Mouse (Mus musculus) heart, embryonic 14.5 days (tissue): ENCODE data around the gene Gm10228. TPM values are rescaled to one million over a fixed set of nuclear protein-coding genes. Genes with fewer than 3 reads are reported as not detected.

ENCODE experiments used
- polyA plus RNA-seq: library from polyadenylated mRNA; unstranded; fragments of >200 nt; fragmentation: Nextera tagmentation; extraction: Ambion mirVana; gene quantifications from 2 replicates; pipeline ENCODE4 v1.2.1, GENCODE M21; 2014

Gene Gm10228
- polyA plus RNA-seq, 1 experiment from 2014 or later: not detected

Other genes starting within 250 kb of the Gm10228 start
- not detected in 2 replicates for gene Gm20741, start 229.3 kb downstream of the Gm10228 start, polyA plus RNA-seq
- gene Krtap15, start 221.3 kb downstream of the Gm10228 start, polyA plus RNA-seq: not detected in 2 replicates
- not detected in 2 replicates for gene Krtap14, start 215.3 kb downstream of the Gm10228 start, polyA plus RNA-seq
- gene Krtap19-1, start 172.1 kb downstream of the Gm10228 start, polyA plus RNA-seq: not detected in 2 replicates
- not detected in 2 replicates for gene Krtap19-2, start 167.2 kb downstream of the Gm10228 start, polyA plus RNA-seq
- gene Krtap19-3, start 163.4 kb downstream of the Gm10228 start, polyA plus RNA-seq: not detected in 2 replicates
- gene Krtap19-4, start 156.4 kb downstream of the Gm10228 start, polyA plus RNA-seq: not detected in 2 replicates
- gene Krtap19-5, start 145.0 kb downstream of the Gm10228 start, polyA plus RNA-seq: not detected in 2 replicates
- gene Krtap19-9b, start 109.2 kb downstream of the Gm10228 start, polyA plus RNA-seq: not detected in 2 replicates
- not detected in 2 replicates for gene Krtap16-3, start 78.6 kb downstream of the Gm10228 start, polyA plus RNA-seq
- gene Krtap22-2, start 30.7 kb downstream of the Gm10228 start, polyA plus RNA-seq: not detected in 2 replicates
- gene Gm10229, start 26.2 kb downstream of the Gm10228 start, polyA plus RNA-seq: not detected in 2 replicates
- not detected in 2 replicates for gene Krtap6-1, start 9.8 kb downstream of the Gm10228 start, polyA plus RNA-seq
- not detected in 2 replicates for gene Krtap6-5, start 6.4 kb upstream of the Gm10228 start, polyA plus RNA-seq
- gene 1110025L11Rik, start 22.5 kb upstream of the Gm10228 start, polyA plus RNA-seq: not detected in 2 replicates
- gene Krtap6-3, start 42.5 kb upstream of the Gm10228 start, polyA plus RNA-seq: not detected in 2 replicates
- not detected in 2 replicates for gene Gm6358, start 99.4 kb upstream of the Gm10228 start, polyA plus RNA-seq
- gene Gm10061, start 109.6 kb upstream of the Gm10228 start, polyA plus RNA-seq: not detected in 2 replicates
- gene Gm9789, start 116.5 kb upstream of the Gm10228 start, polyA plus RNA-seq: not detected in 2 replicates
- gene Gm7735, start 128.0 kb upstream of the Gm10228 start, polyA plus RNA-seq: not detected in 2 replicates
- not detected in 2 replicates for gene 1110057P08Rik, start 133.3 kb upstream of the Gm10228 start, polyA plus RNA-seq
- not detected in 2 replicates for gene Krtap20-2, start 164.4 kb upstream of the Gm10228 start, polyA plus RNA-seq